Mouse (Mus musculus) spleen, adult 2 months (tissue): ENCODE data around the gene 1700001C02Rik.

Experiments used
- CTCF ChIP-seq: fragments of 200-500 bp; IDR thresholded peaks from 2 replicates; pipeline ENCODE4 v1.5.1; 2011; ENCODE audit warnings: mild to moderate bottlenecking, inconsistent platforms; ENCODE audit not compliant: insufficient read depth, insufficient read length, insufficient replicate concordance; ENCODE audit errors: extremely low read depth
- POLR2A ChIP-seq: fragments of 200-500 bp; IDR thresholded peaks from 2 replicates; pipeline ENCODE4 v1.6.1; 2011; ENCODE audit warnings: low read depth, low read length, inconsistent platforms

DNA sequence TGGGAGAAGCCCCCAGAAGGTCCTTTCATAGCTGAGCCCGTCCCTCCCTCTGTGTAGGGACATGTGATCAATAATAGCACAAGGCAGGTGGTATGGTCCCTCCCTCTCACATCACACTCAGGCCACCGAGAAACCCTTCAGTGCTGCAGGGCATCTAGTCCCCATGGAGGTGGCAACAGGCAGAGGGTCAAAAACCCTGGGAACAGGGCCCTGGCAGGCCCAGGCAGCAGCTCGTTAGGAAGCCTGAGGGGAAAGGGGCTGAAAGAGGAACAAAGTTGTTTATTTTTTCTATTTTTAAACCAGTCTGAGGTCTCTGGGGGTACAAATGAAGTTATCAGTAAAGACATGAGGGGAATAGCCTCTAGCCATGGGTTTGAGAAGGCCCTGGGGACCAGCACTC, 58.4 kb downstream of the 1700001C02Rik start:
- TF ChIP-seq CTCF, result no peak
- no peak for TF ChIP-seq POLR2A
